Comparison of ENCODE assay signal across 11 mouse cellular contexts in the genomic region with DNA sequence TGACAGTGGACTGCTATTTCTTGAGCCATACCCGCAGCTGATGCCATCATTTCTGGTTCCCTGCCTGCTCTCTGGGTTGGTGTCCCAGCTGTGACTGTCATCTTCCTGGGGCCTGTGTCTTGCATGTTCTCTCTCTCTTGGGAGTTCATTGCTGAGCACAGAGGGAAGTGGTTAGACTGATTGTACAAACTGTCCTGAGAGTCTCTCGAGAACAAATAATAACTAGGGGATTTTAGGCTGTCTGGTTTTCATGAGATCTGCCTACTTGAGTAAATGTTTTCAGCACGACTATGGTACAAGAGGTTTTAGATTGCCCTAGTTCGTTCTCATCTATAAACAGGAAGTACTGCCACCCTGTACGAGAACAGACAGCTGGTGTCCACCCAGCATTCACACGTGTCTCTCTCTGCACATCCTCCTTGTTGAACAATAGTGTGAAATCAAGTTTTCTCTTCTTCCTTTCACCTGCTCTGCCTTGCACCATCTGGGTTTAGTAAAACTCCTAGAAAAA. TPM values are rescaled to one million over a fixed set of nuclear protein-coding genes. Genes with fewer than 3 reads are reported as not detected.
DNase-seq lines count a peak whose midpoint lies in the region; ATAC-seq and TF ChIP-seq lines count a peak whose summit lies in the region.
"Had no signal": no experiment of that assay in that cellular context is flagged by ENCODE, and none has a peak within 500 bp of the region (broad histone marks: within the 10 kb centered on the region; RNA-seq: fewer than 3 reads in every experiment).

No protein-coding gene starts in this region.

- DNase-seq in lung, adult 18-20 months: peak; percentile 31 to 56
- DNase-seq in lung, postnatal 14 days: no peak
- DNase-seq in heart, postnatal 0 days (ENCODE audit: low spot score): no peak
- DNase-seq in thymus, postnatal 14 days: peak; percentile 68
- DNase-seq in midbrain, postnatal 0 days (ENCODE audit: low spot score): no peak
- no peak for DNase-seq in frontal cortex, postnatal 14 days (ENCODE audit: low spot score in 2 of 2)
- DNase-seq: cerebellum, adult 11-12 months; gastrocnemius, postnatal 10 days; right cerebral cortex, postnatal 14 days had no signal

- TF ChIP-seq EP300 in heart, postnatal 0 days (IDR thresholded peaks at IDR 0.05; ENCODE audit: low read depth): no peak

- ATAC-seq in heart, postnatal 0 days (ENCODE audit: insufficient read depth, low read depth): no peak
- 0 out of 2 replicates have a peak, but pooled peaks have one; percentile 31 for ATAC-seq in megakaryocyte progenitor cell, adult 5-6 weeks (replicated peaks; ENCODE audit: poor library complexity)
- ATAC-seq in hindbrain, embryonic 12.5 days (ENCODE audit: low FRiP score): no peak
- no peak for ATAC-seq in midbrain, postnatal 0 days (ENCODE audit: low FRiP score)

- H3K36me3 ChIP-seq in heart, postnatal 0 days (replicated peaks; ENCODE audit: control insufficient read depth, insufficient read depth, low read length): peaks cover 65% of the 10 kb centered on the region
- peaks cover 78% of the 10 kb centered on the region for H3K36me3 ChIP-seq in hindbrain, embryonic 12.5 days
- peaks cover 63% of the 10 kb centered on the region for H3K36me3 ChIP-seq in midbrain, postnatal 0 days (ENCODE audit: insufficient read depth, low read length)

- 58% methylated on average over 6 of the region's 6 CpGs for WGBS in heart, postnatal 0 days
- 79% methylated on average over 6 of the region's 6 CpGs for WGBS in hindbrain, embryonic 12.5 days
- WGBS in midbrain, postnatal 0 days: 74% methylated on average over 6 of the region's 6 CpGs

- peak overlapping the region; percentile 31; the same call in 1 of the 2 replicates for H3K27ac ChIP-seq in heart, postnatal 0 days (ENCODE audit: low read depth)
- no peak overlapping the region for H3K27ac ChIP-seq in hindbrain, embryonic 12.5 days
- no peak overlapping the region for H3K27ac ChIP-seq in midbrain, postnatal 0 days (ENCODE audit: low read depth, low read length)

- no peaks in the 10 kb centered on the region for H3K9me3 ChIP-seq in heart, postnatal 0 days (replicated peaks; ENCODE audit: control insufficient read depth, low read length)
- H3K9me3 ChIP-seq in hindbrain, embryonic 12.5 days (replicated peaks): no peaks in the 10 kb centered on the region
- H3K9me3 ChIP-seq in midbrain, postnatal 0 days (ENCODE audit: low read length): no peaks in the 10 kb centered on the region

- H3K4me3 ChIP-seq in heart, postnatal 0 days (ENCODE audit: low read depth, low read length): no peak overlapping the region
- H3K4me3 ChIP-seq in hindbrain, embryonic 12.5 days: no peak overlapping the region
- H3K4me3 ChIP-seq in midbrain, postnatal 0 days (ENCODE audit: low read depth, low read length): no peak overlapping the region

- H3K4me1 ChIP-seq in heart, postnatal 0 days (ENCODE audit: control insufficient read depth, insufficient read depth): no peaks in the 10 kb centered on the region
- no peaks in the 10 kb centered on the region for H3K4me1 ChIP-seq in hindbrain, embryonic 12.5 days
- no peaks in the 10 kb centered on the region for H3K4me1 ChIP-seq in midbrain, postnatal 0 days (ENCODE audit: insufficient read depth, low read length)

- H3K9ac ChIP-seq in heart, postnatal 0 days (replicated peaks; ENCODE audit: low read depth, low read length): no peak overlapping the region
- no peak overlapping the region for H3K9ac ChIP-seq in hindbrain, embryonic 12.5 days
- no peak overlapping the region for H3K9ac ChIP-seq in midbrain, postnatal 0 days (replicated peaks; ENCODE audit: low read length, poor library complexity, severe bottlenecking)

- TF ChIP-seq CTCF in heart, postnatal 0 days (IDR thresholded peaks at IDR 0.05; ENCODE audit: low read depth): no peak
- no peak for TF ChIP-seq CTCF in midbrain, postnatal 0 days (IDR thresholded peaks at IDR 0.05)

- H3K4me2 ChIP-seq in heart, postnatal 0 days (ENCODE audit: low read depth, low read length): no peak overlapping the region
- H3K4me2 ChIP-seq in hindbrain, embryonic 12.5 days (replicated peaks): no peak overlapping the region
- no peak overlapping the region for H3K4me2 ChIP-seq in midbrain, postnatal 0 days (ENCODE audit: low read depth, low read length, poor library complexity, severe bottlenecking)

- no peaks in the 10 kb centered on the region for H3K27me3 ChIP-seq in heart, postnatal 0 days (ENCODE audit: control insufficient read depth, insufficient read depth, low read length)
- H3K27me3 ChIP-seq in hindbrain, embryonic 12.5 days: no peaks in the 10 kb centered on the region
- no peaks in the 10 kb centered on the region for H3K27me3 ChIP-seq in midbrain, postnatal 0 days (ENCODE audit: insufficient read depth, low read length)

RNA-seq across cellular contexts. Expression of a gene that starts 15.9 kb away (rescaled TPM):
- 4.2 and 9.0 TPM in 2 replicates for total RNA-seq in heart, postnatal 0 days (2014; rRNA removed; ENCODE audit: low replicate concordance)
- 3.9 and 4.1 TPM in 2 replicates for polyA plus RNA-seq in heart, postnatal 0 days (2015; fragmentation: Nextera tagmentation; extraction: Ambion mirVana)
- total RNA-seq in megakaryocyte progenitor cell, adult 5-6 weeks (2015): not detected in 2 replicates
- total RNA-seq in megakaryocyte progenitor cell, adult 5-6 weeks (2017): not detected in 2 replicates
- polyA plus RNA-seq in hindbrain, embryonic 12.5 days (2016; fragmentation: Nextera tagmentation; extraction: Ambion mirVana): 3.1 and 3.4 TPM in 2 replicates
- total RNA-seq in midbrain, postnatal 0 days (2014; rRNA removed): 4.0 and 5.0 TPM in 2 replicates
- 1.1 and 1.3 TPM in 2 replicates for polyA plus RNA-seq in midbrain, postnatal 0 days (2015; fragmentation: Nextera tagmentation; extraction: Ambion mirVana)

RNA-seq across cellular contexts. Expression of a gene that starts 51.6 kb away (rescaled TPM):
- 5.9 and 10.9 TPM in 2 replicates for total RNA-seq in heart, postnatal 0 days (2014; rRNA removed; ENCODE audit: low replicate concordance)
- polyA plus RNA-seq in heart, postnatal 0 days (2015; fragmentation: Nextera tagmentation; extraction: Ambion mirVana): 5.8 and 6.6 TPM in 2 replicates
- total RNA-seq in megakaryocyte progenitor cell, adult 5-6 weeks (2015): 75.6 and 77.2 TPM in 2 replicates
- 83.1 and 85.8 TPM in 2 replicates for total RNA-seq in megakaryocyte progenitor cell, adult 5-6 weeks (2017)
- polyA plus RNA-seq in hindbrain, embryonic 12.5 days (2016; fragmentation: Nextera tagmentation; extraction: Ambion mirVana): 25.9 and 28.2 TPM in 2 replicates
- total RNA-seq in midbrain, postnatal 0 days (2014; rRNA removed): 44.1 and 68.7 TPM in 2 replicates
- polyA plus RNA-seq in midbrain, postnatal 0 days (2015; fragmentation: Nextera tagmentation; extraction: Ambion mirVana): 36.6 and 36.7 TPM in 2 replicates

Comparison
In these comparisons a context has a peak if more than half of its experiments do, and no peak if none do; other contexts are left out.
1. DNase-seq: peak in lung, adult 18-20 months (2 of 2) and thymus, postnatal 14 days (single experiment); none in lung, postnatal 14 days (single experiment), heart, postnatal 0 days (single experiment), midbrain, postnatal 0 days (single experiment) and frontal cortex, postnatal 14 days (0 of 2).